Mouse (Mus musculus): ENCODE data around the gene Pycr2. TPM values are rescaled to one million over a fixed set of nuclear protein-coding genes. Genes with fewer than 3 reads are reported as not detected.

Pycr2 gene
- polyA plus RNA-seq, 1 experiment from 2014 or later, result 73.2 TPM

- H3K27me3 ChIP-seq (replicated peaks; ENCODE audit: control insufficient read depth, insufficient read depth, low read length), result no peaks in the 10 kb centered on the region
- ATAC-seq, result no peak
- H3K9me3 ChIP-seq (ENCODE audit: control insufficient read depth, low read length), result no peaks in the 10 kb centered on the region
- 48% methylated on average over 11 of the region's 11 CpGs for WGBS
- peaks cover 50% of the 10 kb centered on the region for H3K4me1 ChIP-seq (ENCODE audit: control insufficient read depth, insufficient read depth, low read length)
- peak overlapping the region; percentile 94 for H3K9ac ChIP-seq (ENCODE audit: low read depth, low read length)
- H3K27ac ChIP-seq (ENCODE audit: low read length), result peak overlapping the region; percentile 87
- H3K4me3 ChIP-seq (ENCODE audit: low read length), result peak overlapping the region; percentile 96
- H3K36me3 ChIP-seq (ENCODE audit: control insufficient read depth, insufficient read depth, low read length), result no peaks in the 10 kb centered on the region
- peak overlapping the region; percentile 94 for H3K4me2 ChIP-seq (ENCODE audit: low read depth, low read length)
Measured at GRCm38 (mm10) chr1:180943032-180943644, 39.0 kb downstream of the Pycr2 start.

DNA sequence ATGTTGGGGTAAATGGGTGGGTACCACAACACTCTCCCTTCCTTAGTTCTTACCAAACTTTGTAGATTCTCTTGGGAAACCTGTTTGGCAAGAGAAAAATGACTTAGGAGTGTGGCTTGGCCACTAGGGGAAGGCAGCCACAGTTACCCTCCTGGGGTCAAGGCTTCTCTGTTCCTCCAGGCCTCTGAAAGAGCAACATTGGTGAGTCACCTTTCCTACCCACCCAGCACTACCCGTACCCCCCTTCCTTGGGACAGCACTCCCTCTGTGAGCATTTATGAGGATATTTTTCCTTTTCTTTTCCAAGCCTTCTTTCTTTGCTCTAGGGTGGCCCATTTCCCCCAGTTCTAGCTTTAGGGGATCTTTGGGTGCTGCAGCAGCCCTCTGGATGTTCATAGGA, 39.8 kb downstream of the Pycr2 start:
- no peak overlapping the region for H3K27ac ChIP-seq (ENCODE audit: low read length)
- H3K9ac ChIP-seq (ENCODE audit: low read depth, low read length), result no peak overlapping the region
- no peak overlapping the region for H3K4me3 ChIP-seq (ENCODE audit: low read length)
- 64% methylated on average over 1 of the region's 1 CpGs for WGBS
- H3K4me2 ChIP-seq (ENCODE audit: low read depth, low read length), result no peak overlapping the region
- no peak for ATAC-seq
- H3K27me3 ChIP-seq (replicated peaks; ENCODE audit: control insufficient read depth, insufficient read depth, low read length), result no peaks in the 10 kb centered on the region
- H3K9me3 ChIP-seq (ENCODE audit: control insufficient read depth, low read length), result no peaks in the 10 kb centered on the region
- H3K36me3 ChIP-seq (ENCODE audit: control insufficient read depth, insufficient read depth, low read length), result no peaks in the 10 kb centered on the region
- H3K4me1 ChIP-seq (ENCODE audit: control insufficient read depth, insufficient read depth, low read length), result peaks cover 50% of the 10 kb centered on the region

- peak overlapping the region; percentile 69 for H3K27ac ChIP-seq (ENCODE audit: low read length)
- H3K4me1 ChIP-seq (ENCODE audit: control insufficient read depth, insufficient read depth, low read length), result peaks cover 50% of the 10 kb centered on the region
- WGBS, result 78% methylated on average over 4 of the region's 4 CpGs
- no peak overlapping the region for H3K4me2 ChIP-seq (ENCODE audit: low read depth, low read length)
- H3K27me3 ChIP-seq (replicated peaks; ENCODE audit: control insufficient read depth, insufficient read depth, low read length), result no peaks in the 10 kb centered on the region
- no peak for ATAC-seq
- no peaks in the 10 kb centered on the region for H3K36me3 ChIP-seq (ENCODE audit: control insufficient read depth, insufficient read depth, low read length)
- H3K9me3 ChIP-seq (ENCODE audit: control insufficient read depth, low read length), result no peaks in the 10 kb centered on the region
- no peak overlapping the region for H3K4me3 ChIP-seq (ENCODE audit: low read length)
- peak overlapping the region; percentile 50; the same call in 1 of the 2 replicates for H3K9ac ChIP-seq (ENCODE audit: low read depth, low read length)
Measured at GRCm38 (mm10) chr1:180944553-180944952, 40.5 kb downstream of the Pycr2 start.

DNA sequence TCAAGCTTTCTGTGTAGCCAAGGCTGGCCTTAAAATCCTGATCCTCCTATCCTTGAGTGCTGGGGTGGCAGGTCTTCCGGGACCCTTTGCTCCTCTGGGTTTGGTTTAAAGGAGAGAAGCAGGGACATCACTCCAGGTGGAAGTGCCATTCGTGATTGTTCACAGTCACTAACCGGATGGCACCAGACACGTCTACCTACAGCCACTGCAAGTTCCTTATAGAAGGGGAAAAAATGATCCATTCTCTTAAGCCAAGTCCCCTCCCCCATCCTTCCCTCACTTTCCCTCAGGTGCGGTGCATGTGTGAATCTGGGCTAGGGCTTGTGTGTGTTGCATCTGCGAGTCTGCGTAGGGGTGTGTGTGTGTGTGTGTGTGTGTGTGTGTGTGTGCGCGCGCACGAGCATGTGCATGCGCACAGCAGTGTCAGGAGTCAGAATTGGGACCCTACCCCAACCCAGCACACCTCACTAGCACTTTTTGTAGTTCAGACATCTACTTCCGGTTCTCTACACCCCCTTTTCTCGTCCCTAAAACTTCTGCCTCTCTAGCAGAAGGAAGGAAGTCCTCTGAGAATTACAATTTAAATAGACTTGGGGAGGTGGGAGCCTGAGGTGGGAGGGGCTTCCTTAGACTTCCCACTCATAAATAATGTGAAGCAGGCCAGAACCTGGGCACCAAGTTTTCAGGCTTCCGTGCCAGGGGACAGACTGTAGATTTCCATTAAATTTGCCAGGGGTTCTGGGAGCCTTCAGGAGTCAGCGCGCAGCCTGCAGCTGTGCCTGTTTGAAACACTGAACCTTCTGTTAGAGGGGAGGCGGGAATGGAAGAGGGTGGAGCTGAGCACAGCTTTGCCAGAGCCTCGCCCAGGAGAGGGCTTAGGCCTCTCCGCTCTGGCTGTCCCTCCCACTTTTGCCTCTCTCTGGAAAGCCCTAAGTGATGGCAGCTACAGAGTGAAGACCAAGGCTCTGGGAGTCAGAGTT, 41.2 kb downstream of the Pycr2 start:
- Histone ChIP-seq H3K9ac (ENCODE audit: low read depth, low read length) (peak overlapping the region; percentile 50), H3K9me3 (ENCODE audit: control insufficient read depth, low read length) (no peaks in the 10 kb centered on the region), H3K4me3 (ENCODE audit: low read length) (peak overlapping the region; percentile 16), H3K27ac (ENCODE audit: low read length) (peak overlapping the region; percentile 69), H3K36me3 (ENCODE audit: control insufficient read depth, insufficient read depth, low read length) (no peaks in the 10 kb centered on the region), H3K4me1 (ENCODE audit: control insufficient read depth, insufficient read depth, low read length) (peaks cover 50% of the 10 kb centered on the region), H3K27me3 (replicated peaks; ENCODE audit: control insufficient read depth, insufficient read depth, low read length) (no peaks in the 10 kb centered on the region), H3K4me2 (ENCODE audit: low read depth, low read length) (peak overlapping the region; percentile 26)
- WGBS, result 23% methylated on average over 20 of the region's 20 CpGs
- peak; percentile 84 for ATAC-seq

DNA sequence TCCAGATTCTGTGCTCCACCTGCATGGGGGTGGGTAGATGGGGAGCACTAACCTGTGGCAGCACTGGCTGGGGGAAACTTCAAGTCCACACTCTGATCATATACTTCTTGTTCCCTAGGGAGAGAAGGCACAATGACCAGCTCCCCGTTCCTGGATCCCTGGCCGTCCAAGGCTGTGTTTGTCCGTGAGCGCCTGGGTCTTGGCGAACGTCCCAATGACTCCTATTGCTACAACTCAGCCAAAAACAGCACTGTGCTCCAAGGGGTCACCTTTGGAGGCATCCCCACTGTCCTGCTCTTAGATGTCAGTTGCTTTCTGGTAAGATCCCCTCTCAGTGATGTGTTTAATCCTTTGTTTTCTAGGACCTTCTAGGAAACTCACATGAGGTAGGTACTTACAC, 42.4 kb downstream of the Pycr2 start:
- Histone ChIP-seq H3K4me1 (ENCODE audit: control insufficient read depth, insufficient read depth, low read length) (peaks cover 43% of the 10 kb centered on the region), H3K36me3 (ENCODE audit: control insufficient read depth, insufficient read depth, low read length) (no peaks in the 10 kb centered on the region), H3K27me3 (replicated peaks; ENCODE audit: control insufficient read depth, insufficient read depth, low read length) (no peaks in the 10 kb centered on the region), H3K9me3 (ENCODE audit: control insufficient read depth, low read length) (no peaks in the 10 kb centered on the region), H3K4me2 (ENCODE audit: low read depth, low read length) (no peak overlapping the region), H3K4me3 (ENCODE audit: low read length) (no peak overlapping the region), H3K9ac (ENCODE audit: low read depth, low read length) (no peak overlapping the region), H3K27ac (ENCODE audit: low read length) (no peak overlapping the region)
- WGBS, result 82% methylated on average over 6 of the region's 6 CpGs
- ATAC-seq, result no peak

DNA sequence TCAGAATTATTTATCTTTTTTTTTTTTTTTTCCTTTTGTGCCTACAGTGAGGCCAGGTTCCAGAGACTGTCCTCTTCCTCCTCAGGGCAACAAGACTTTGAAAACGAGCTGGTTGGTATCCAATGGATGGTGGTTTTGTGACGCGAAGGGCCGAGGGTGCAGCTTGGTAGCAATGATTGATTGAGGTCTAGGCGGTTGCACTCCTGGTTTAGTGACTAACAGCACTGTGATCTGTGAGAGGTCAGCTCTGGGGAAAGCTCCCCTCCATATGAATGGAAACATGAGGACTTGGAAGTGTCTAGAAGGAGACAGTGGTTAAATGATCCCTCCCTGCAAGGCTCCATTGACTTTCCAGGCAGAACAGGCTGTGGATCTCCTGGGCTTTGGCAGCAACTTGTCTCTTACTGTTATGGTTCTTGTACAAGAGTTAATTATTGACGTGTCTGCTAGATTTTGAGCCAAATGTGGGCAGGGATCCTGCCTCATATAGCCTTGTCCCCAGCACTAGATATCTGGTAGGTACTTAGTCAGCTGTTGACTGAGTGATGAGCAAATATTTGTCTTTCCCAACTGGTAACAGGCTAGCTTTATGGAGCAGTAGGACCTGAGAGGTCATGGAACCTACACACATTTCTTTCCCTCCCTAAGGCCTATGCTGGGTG, 48.1 kb downstream of the Pycr2 start:
- no peaks in the 10 kb centered on the region for H3K27me3 ChIP-seq (replicated peaks; ENCODE audit: control insufficient read depth, insufficient read depth, low read length)
- no peak overlapping the region for H3K4me2 ChIP-seq (ENCODE audit: low read depth, low read length)
- H3K9ac ChIP-seq (ENCODE audit: low read depth, low read length), result no peak overlapping the region
- WGBS, result 47% methylated on average over 6 of the region's 6 CpGs
- no peak overlapping the region for H3K4me3 ChIP-seq (ENCODE audit: low read length)
- ATAC-seq, result peak; percentile 92
- H3K9me3 ChIP-seq (ENCODE audit: control insufficient read depth, low read length), result no peaks in the 10 kb centered on the region
- 0 out of 2 replicates have a peak, but pooled peaks cover 6% of the 10 kb centered on the region for H3K4me1 ChIP-seq (ENCODE audit: control insufficient read depth, insufficient read depth, low read length)
- peak overlapping the region; percentile 51 for H3K27ac ChIP-seq (ENCODE audit: low read length)
- H3K36me3 ChIP-seq (ENCODE audit: control insufficient read depth, insufficient read depth, low read length), result peaks cover 9% of the 10 kb centered on the region; the same call in 1 of the 2 replicates

DNA sequence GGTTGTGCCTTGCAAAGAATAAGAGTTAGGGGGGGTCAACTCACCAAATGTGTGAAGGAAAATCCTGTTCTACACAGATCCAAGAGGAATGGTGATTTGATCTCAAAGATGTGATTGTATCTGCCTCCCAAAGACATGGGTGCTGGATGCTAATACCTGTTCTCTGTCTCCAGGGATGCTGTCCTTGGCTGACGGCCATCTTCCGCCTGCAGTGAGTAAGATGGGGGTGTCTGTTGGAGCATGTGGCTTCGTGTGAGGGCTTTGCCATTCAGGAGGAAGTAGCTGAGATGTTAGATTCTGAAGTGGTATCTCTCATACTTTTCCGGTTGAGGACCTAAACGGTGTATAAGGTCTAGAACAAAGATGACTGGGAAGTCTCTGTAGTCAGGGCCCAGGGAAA, 48.7 kb downstream of the Pycr2 start:
- H3K9me3 ChIP-seq (ENCODE audit: control insufficient read depth, low read length), result no peaks in the 10 kb centered on the region
- ATAC-seq, result peak; percentile 1; the same call in 1 of the 2 replicates
- H3K27ac ChIP-seq (ENCODE audit: low read length), result peak overlapping the region; percentile 50; the same call in 1 of the 2 replicates
- peaks cover 9% of the 10 kb centered on the region; the same call in 1 of the 2 replicates for H3K36me3 ChIP-seq (ENCODE audit: control insufficient read depth, insufficient read depth, low read length)
- H3K27me3 ChIP-seq (replicated peaks; ENCODE audit: control insufficient read depth, insufficient read depth, low read length), result no peaks in the 10 kb centered on the region
- H3K4me3 ChIP-seq (ENCODE audit: low read length), result no peak overlapping the region
- WGBS, result 76% methylated on average over 5 of the region's 5 CpGs
- no peak overlapping the region for H3K4me2 ChIP-seq (ENCODE audit: low read depth, low read length)
- H3K9ac ChIP-seq (ENCODE audit: low read depth, low read length), result no peak overlapping the region
- H3K4me1 ChIP-seq (ENCODE audit: control insufficient read depth, insufficient read depth, low read length), result 0 out of 2 replicates have a peak, but pooled peaks cover 6% of the 10 kb centered on the region

DNA sequence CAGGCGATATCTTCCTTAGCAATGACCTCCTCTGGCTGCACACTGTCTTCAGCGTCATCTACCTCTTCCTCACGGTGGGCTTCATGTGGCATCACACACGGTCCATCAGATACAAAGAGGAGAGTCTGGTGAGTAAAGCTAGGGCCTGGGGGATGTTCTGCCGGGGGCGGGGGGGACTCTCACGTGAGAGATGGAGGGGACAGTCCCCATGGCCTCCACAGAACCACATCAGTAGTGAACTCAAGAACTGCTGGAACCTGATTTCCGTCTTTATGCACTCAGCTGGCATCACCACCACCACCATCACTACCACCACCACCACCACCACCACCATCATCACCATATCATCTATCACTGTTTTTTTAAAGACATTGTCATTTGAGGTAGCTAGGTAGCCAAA, 52.3 kb downstream of the Pycr2 start:
- Histone ChIP-seq H3K4me3 (ENCODE audit: low read length) (no peak overlapping the region), H3K4me2 (ENCODE audit: low read depth, low read length) (no peak overlapping the region), H3K27me3 (replicated peaks; ENCODE audit: control insufficient read depth, insufficient read depth, low read length) (no peaks in the 10 kb centered on the region), H3K9ac (ENCODE audit: low read depth, low read length) (no peak overlapping the region), H3K4me1 (ENCODE audit: control insufficient read depth, insufficient read depth, low read length) (0 out of 2 replicates have a peak, but pooled peaks cover 6% of the 10 kb centered on the region), H3K27ac (ENCODE audit: low read length) (no peak overlapping the region), H3K36me3 (ENCODE audit: control insufficient read depth, insufficient read depth, low read length) (peaks cover 9% of the 10 kb centered on the region; the same call in 1 of the 2 replicates), H3K9me3 (ENCODE audit: control insufficient read depth, low read length) (no peaks in the 10 kb centered on the region)
- ATAC-seq, result no peak
- WGBS, result 91% methylated on average over 8 of the region's 8 CpGs

DNA sequence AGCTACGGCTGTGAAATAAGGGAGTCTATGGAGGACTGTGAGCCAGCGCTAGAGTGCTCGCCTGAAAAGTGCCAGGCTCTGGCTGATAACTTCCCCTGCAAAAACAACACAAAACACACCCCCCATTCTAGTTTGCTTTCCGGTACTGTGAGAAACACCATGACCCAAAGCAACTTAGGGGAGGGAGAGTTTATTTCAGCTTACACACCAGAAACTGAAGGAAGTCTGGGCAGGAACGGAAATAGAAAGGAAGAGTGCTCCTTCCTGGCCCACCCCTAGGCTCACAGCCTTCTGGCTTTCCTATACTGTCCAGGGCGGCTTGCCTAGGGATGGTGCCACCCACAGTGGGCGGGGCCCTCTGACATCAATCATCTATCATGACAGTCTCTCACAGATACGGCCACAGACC, 52.9 kb downstream of the Pycr2 start:
- peak; percentile 22; the same call in 1 of the 2 replicates for ATAC-seq
- Histone ChIP-seq H3K27me3 (replicated peaks; ENCODE audit: control insufficient read depth, insufficient read depth, low read length) (no peaks in the 10 kb centered on the region), H3K9ac (ENCODE audit: low read depth, low read length) (no peak overlapping the region), H3K27ac (ENCODE audit: low read length) (no peak overlapping the region), H3K9me3 (ENCODE audit: control insufficient read depth, low read length) (no peaks in the 10 kb centered on the region), H3K4me2 (ENCODE audit: low read depth, low read length) (no peak overlapping the region), H3K4me1 (ENCODE audit: control insufficient read depth, insufficient read depth, low read length) (0 out of 2 replicates have a peak, but pooled peaks cover 6% of the 10 kb centered on the region), H3K4me3 (ENCODE audit: low read length) (no peak overlapping the region), H3K36me3 (ENCODE audit: control insufficient read depth, insufficient read depth, low read length) (peaks cover 9% of the 10 kb centered on the region; the same call in 1 of the 2 replicates)
- WGBS, result 79% methylated on average over 8 of the region's 8 CpGs
